Comparison of ENCODE assay signal across 32 mouse cellular contexts in genomic region chr16:81146019-81146418, GRCm38 (mm10). TPM values are rescaled to one million over a fixed set of nuclear protein-coding genes. Genes with fewer than 3 reads are reported as not detected.
"Had no signal": no experiment of that assay in that cellular context is flagged by ENCODE, and none has a peak within 500 bp of the region (broad histone marks: within the 10 kb centered on the region; RNA-seq: fewer than 3 reads in every experiment).

No protein-coding gene starts in this region.

- H3K4me2 ChIP-seq: heart, embryonic 11.5 days; heart, embryonic 12.5 days; heart, embryonic 13.5 days; heart, embryonic 15.5 days; hindbrain, embryonic 12.5 days; hindbrain, embryonic 13.5 days; hindbrain, embryonic 14.5 days; hindbrain, embryonic 15.5 days; intestine, embryonic 15.5 days; kidney, embryonic 15.5 days had no signal

- H3K27ac ChIP-seq: heart, embryonic 13.5 days; heart, embryonic 15.5 days; hindbrain, embryonic 10.5 days; hindbrain, embryonic 12.5 days; hindbrain, embryonic 13.5 days; hindbrain, embryonic 14.5 days; hindbrain, embryonic 15.5 days; hindbrain, postnatal 0 days; intestine, embryonic 15.5 days; kidney, embryonic 15.5 days; kidney, postnatal 0 days; layer of hippocampus, adult 2 months; left cerebral cortex, adult 2 months had no signal

- H3K36me3 ChIP-seq: heart, embryonic 12.5 days; heart, embryonic 13.5 days; heart, embryonic 15.5 days; hindbrain, embryonic 10.5 days; hindbrain, embryonic 12.5 days; hindbrain, embryonic 13.5 days; hindbrain, embryonic 15.5 days; intestine, embryonic 15.5 days; kidney, embryonic 15.5 days had no signal

- H3K4me1 ChIP-seq: heart, embryonic 12.5 days; heart, embryonic 13.5 days; heart, embryonic 15.5 days; hindbrain, embryonic 10.5 days; hindbrain, embryonic 12.5 days; hindbrain, embryonic 13.5 days; hindbrain, embryonic 15.5 days; intestine, embryonic 15.5 days; kidney, embryonic 15.5 days had no signal

- H3K9ac ChIP-seq: heart, embryonic 12.5 days; heart, embryonic 13.5 days; heart, embryonic 15.5 days; hindbrain, embryonic 12.5 days; hindbrain, embryonic 13.5 days; hindbrain, embryonic 14.5 days; hindbrain, embryonic 15.5 days; intestine, embryonic 15.5 days; kidney, embryonic 15.5 days had no signal

- DNase-seq: heart, postnatal 10 days; heart, postnatal 14 days; heart, postnatal 36 days; heart, postnatal 4 days; kidney, adult 11 months; kidney, adult 18-20 months; kidney, adult 2 months; kidney, adult 8-10 months; kidney, adult 9 months; kidney, postnatal 10 days; kidney, postnatal 14 days; kidney, postnatal 25 days; kidney, postnatal 36 days; kidney, postnatal 4 days; layer of hippocampus, adult 9-11 months; layer of hippocampus, postnatal 36 days had no signal

- H3K9me3 ChIP-seq: heart, embryonic 12.5 days; heart, embryonic 13.5 days; heart, embryonic 15.5 days; hindbrain, embryonic 10.5 days; hindbrain, embryonic 12.5 days; hindbrain, embryonic 13.5 days; hindbrain, embryonic 15.5 days; intestine, embryonic 15.5 days; kidney, embryonic 15.5 days had no signal

- H3K27me3 ChIP-seq: heart, embryonic 12.5 days; heart, embryonic 13.5 days; heart, embryonic 15.5 days; hindbrain, embryonic 12.5 days; hindbrain, embryonic 13.5 days; hindbrain, embryonic 15.5 days; intestine, embryonic 15.5 days; kidney, embryonic 15.5 days had no signal

- H3K4me3 ChIP-seq: heart, embryonic 12.5 days; heart, embryonic 13.5 days; heart, embryonic 15.5 days; hindbrain, embryonic 10.5 days; hindbrain, embryonic 12.5 days; hindbrain, embryonic 13.5 days; hindbrain, embryonic 15.5 days; intestine, embryonic 15.5 days; kidney, embryonic 15.5 days; layer of hippocampus, adult 2 months; left cerebral cortex, adult 2 months had no signal

RNA-seq across cellular contexts. Expression of gene Ncam2, which starts 54.5 kb away (rescaled TPM):
- polyA plus RNA-seq: inflammation-experienced regulatory T-cells, adult 6 months had no signal
